Mouse (Mus musculus) heart, embryonic 14.5 days (tissue): ENCODE results near the gene Rab43. TPM values are rescaled to one million over a fixed set of nuclear protein-coding genes. Genes with fewer than 3 reads are reported as not detected.

ENCODE experiments used
- ATAC-seq: fragments of 200-750 bp; cut with Nextera tagmentation; 2 replicates; pipeline ENCODE4 v1.8.0; 2017; ENCODE audit warnings: low read depth, moderate TSS enrichment; ENCODE audit not compliant: insufficient number of reproducible peaks, insufficient read depth, low FRiP score
- H3K27ac ChIP-seq, 2 experiments: fragments of 200-500 bp in 1 of 2; fragments of 300-500 bp in 1 of 2; sonication (generic) in 1 of 2; replicated peaks in 1 of 2; 2 replicates each; pipeline ENCODE4 v1.5.1; 2012 to 2014; ENCODE audit warnings: low read depth in 2 of 2, low read length in 2 of 2, control low read depth in 1 of 2, mild to moderate bottlenecking in 1 of 2, mixed read lengths in 1 of 2; ENCODE audit not compliant: control insufficient read depth in 1 of 2, insufficient read depth in 1 of 2
- H3K27me3 ChIP-seq: fragments of 300-500 bp; sonication (generic); 2 replicates; pipeline ENCODE4 v1.6.1; 2014; ENCODE audit warnings: mild to moderate bottlenecking, low read length, control low read depth; ENCODE audit not compliant: control insufficient read depth, insufficient read depth
- H3K36me3 ChIP-seq: fragments of 300-500 bp; sonication (generic); 2 replicates; pipeline ENCODE4 v1.6.1; 2014; ENCODE audit warnings: mild to moderate bottlenecking, control low read depth, low read length, mixed read lengths; ENCODE audit not compliant: control insufficient read depth, insufficient read depth
- H3K4me1 ChIP-seq, 2 experiments: fragments of 200-500 bp in 1 of 2; fragments of 300-500 bp in 1 of 2; sonication (generic) in 1 of 2; 2 replicates each; pipeline ENCODE4 v1.6.1; 2012 to 2014; ENCODE audit warnings: low read length in 2 of 2, control low read depth in 1 of 2, mixed read lengths in 1 of 2; ENCODE audit not compliant: control insufficient read depth in 2 of 2, insufficient read depth in 2 of 2
- H3K4me2 ChIP-seq: fragments of 300-500 bp; sonication (generic); 2 replicates; pipeline ENCODE4 v1.6.1; 2014; ENCODE audit warnings: mild to moderate bottlenecking, low read length
- H3K4me3 ChIP-seq, 2 experiments: fragments of 200-500 bp in 1 of 2; fragments of 300-500 bp in 1 of 2; sonication (generic) in 1 of 2; 2 replicates each; pipeline ENCODE4 v1.5.1; 2012 to 2014; ENCODE audit warnings: low read length in 2 of 2, mild to moderate bottlenecking in 2 of 2, control low read depth in 1 of 2, low read depth in 1 of 2, moderate library complexity in 1 of 2; ENCODE audit not compliant: control insufficient read depth in 1 of 2, insufficient read depth in 1 of 2
- H3K9ac ChIP-seq: fragments of 300-500 bp; sonication (generic); 2 replicates; pipeline ENCODE4 v1.6.1; 2014; ENCODE audit warnings: mild to moderate bottlenecking, low read length
- H3K9me3 ChIP-seq: fragments of 300-500 bp; sonication (generic); 2 replicates; pipeline ENCODE4 v1.6.1; 2016; ENCODE audit warnings: low read length, control low read depth; ENCODE audit not compliant: control insufficient read depth
- WGBS: fragments of 180-500 bp; shearing (Covaris S2); extraction: QIAGEN DNeasy Blood & Tissue Kit; methylation state at CpG from one replicate; pipeline ENCODE4 v1.1.7; 2014; 5-methylcytosine and 5-hydroxymethylcytosine counted together
- polyA plus RNA-seq: library from polyadenylated mRNA; unstranded; fragments of >200 nt; fragmentation: Nextera tagmentation; extraction: Ambion mirVana; gene quantifications from 2 replicates; pipeline ENCODE4 v1.2.1, GENCODE M21; 2014

Gene Rab43
- polyA plus RNA-seq, 1 experiment from 2014 or later = 8.0 TPM

DNA sequence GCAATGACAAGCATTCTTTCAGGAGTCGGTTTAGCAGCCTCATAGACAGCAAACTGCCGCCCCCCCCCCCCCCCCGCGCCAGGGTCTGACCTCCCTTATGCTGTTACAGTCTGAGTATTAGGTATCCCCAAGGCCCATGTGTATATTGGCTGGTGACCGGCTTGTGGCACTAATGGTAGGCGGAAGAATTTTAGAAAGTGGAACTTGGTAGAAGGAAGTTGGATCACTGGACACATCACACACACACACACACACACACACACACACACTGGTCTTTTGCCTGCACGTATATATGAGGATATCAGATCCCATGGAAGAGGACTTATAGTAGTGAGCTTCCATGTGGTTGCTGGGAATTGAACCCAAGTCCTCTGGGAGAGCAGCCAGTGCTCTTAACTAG lies 9.5 kb downstream of the Rab43 start:
- WGBS = 77% methylated on average over 5 of the region's 7 CpGs
- Histone ChIP-seq H3K4me2 (no peak overlapping the region), H3K9ac (no peak overlapping the region), H3K27me3 (no peaks in the 10 kb centered on the region), H3K4me1 (peaks cover 0 to 2% of the 10 kb centered on the region in 2 experiments; a peak in 1 of 4 replicates), H3K4me3 (no peak overlapping the region), H3K36me3 (0 out of 2 replicates have a peak, but pooled peaks cover 2% of the 10 kb centered on the region), H3K27ac (no peak overlapping the region), H3K9me3 (no peaks in the 10 kb centered on the region)
- no peak for ATAC-seq

DNA sequence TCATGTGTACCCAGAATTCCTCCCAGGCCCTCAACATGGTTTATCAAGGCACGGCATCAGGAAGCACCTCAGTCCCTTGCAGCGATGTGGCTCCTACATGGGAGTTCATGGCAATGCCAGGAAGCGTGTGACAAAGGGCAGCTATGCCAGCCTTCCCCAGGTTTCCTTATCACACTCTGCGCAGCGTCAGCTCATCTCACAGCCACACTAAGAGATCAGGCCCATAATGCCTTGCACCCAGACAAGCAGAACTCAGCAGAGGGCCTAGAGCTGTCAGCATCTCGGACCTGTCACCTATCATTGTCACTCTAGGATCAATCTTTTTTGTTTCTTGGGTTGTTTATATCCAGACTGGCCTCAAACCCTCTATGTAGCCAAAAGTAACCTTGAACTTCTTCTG lies 12.4 kb downstream of the Rab43 start:
- H3K36me3 ChIP-seq = 0 out of 2 replicates have a peak, but pooled peaks cover 2% of the 10 kb centered on the region
- H3K9me3 ChIP-seq = no peaks in the 10 kb centered on the region
- no peak for ATAC-seq
- H3K9ac ChIP-seq = no peak overlapping the region
- H3K27ac ChIP-seq = no peak overlapping the region
- H3K27me3 ChIP-seq = no peaks in the 10 kb centered on the region
- H3K4me3 ChIP-seq = no peak overlapping the region
- H3K4me2 ChIP-seq = no peak overlapping the region
- peaks cover 0 to under 1% of the 10 kb centered on the region in 2 experiments; a peak in 1 of 4 replicates for H3K4me1 ChIP-seq
- 63% methylated on average over 6 of the region's 6 CpGs for WGBS

DNA sequence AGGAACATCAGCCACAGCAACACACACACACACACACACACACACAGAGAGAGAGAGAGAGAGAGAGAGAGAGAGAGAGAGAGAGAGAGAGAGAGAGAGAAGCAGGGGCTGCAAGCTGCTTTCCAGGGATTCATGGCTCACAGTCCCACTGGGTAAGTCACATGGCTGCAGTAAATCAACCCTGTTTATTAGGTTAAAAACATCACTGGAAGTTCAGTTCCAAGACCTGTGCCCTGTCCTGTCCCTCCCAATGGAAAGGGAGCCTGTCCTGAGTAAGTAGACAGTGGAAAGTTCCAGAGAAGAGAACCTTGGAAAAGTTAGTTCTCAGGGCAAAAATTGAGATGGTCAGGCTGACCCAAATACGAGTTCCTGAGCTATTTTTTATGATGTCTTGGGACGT lies 14.6 kb downstream of the Rab43 start:
- Histone ChIP-seq H3K4me3 (no peak overlapping the region), H3K4me2 (no peak overlapping the region), H3K36me3 (peaks cover 6% of the 10 kb centered on the region), H3K27ac (no peak overlapping the region), H3K9ac (no peak overlapping the region), H3K9me3 (no peaks in the 10 kb centered on the region), H3K4me1 (peaks cover 0 to 2% of the 10 kb centered on the region in 2 experiments; a peak in 1 of 4 replicates), H3K27me3 (no peaks in the 10 kb centered on the region)
- ATAC-seq = no peak
- WGBS = 46% methylated on average over 2 of the region's 2 CpGs

DNA sequence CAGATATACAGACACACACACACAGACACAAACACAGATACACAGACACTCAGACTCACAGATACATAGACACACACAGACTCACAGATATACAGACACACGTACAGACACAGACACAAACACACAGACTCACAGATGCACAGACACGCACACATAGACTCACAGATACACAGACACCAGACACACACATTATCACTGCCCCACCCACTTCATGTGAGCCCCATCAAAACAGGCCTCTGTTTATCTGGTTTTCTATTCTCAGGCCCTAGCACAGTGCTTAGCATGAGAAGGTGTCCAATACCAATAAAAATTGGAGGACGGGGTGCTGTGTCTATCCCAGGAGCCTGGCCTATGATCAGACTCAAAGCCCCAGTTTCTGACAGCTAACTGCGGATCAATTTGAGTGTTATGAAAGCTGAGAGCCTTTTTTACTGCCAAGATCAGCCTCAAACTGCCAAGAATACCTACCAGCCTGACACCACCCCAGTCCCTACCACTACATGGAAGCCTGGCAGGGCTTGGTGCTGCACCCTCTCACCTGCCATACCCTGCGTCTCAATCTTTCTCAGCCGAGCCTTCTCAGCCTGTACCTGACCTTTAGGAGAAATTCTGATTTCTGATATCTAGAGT lies 15.6 kb downstream of the Rab43 start:
- Histone ChIP-seq H3K4me1 (peaks cover 0 to 2% of the 10 kb centered on the region in 2 experiments; a peak in 1 of 4 replicates), H3K27me3 (no peaks in the 10 kb centered on the region), H3K27ac (no peak overlapping the region), H3K36me3 (peaks cover 12% of the 10 kb centered on the region), H3K4me2 (no peak overlapping the region), H3K4me3 (no peak overlapping the region), H3K9ac (no peak overlapping the region), H3K9me3 (no peaks in the 10 kb centered on the region)
- ATAC-seq = no peak
- WGBS = 87% methylated on average over 6 of the region's 6 CpGs

DNA sequence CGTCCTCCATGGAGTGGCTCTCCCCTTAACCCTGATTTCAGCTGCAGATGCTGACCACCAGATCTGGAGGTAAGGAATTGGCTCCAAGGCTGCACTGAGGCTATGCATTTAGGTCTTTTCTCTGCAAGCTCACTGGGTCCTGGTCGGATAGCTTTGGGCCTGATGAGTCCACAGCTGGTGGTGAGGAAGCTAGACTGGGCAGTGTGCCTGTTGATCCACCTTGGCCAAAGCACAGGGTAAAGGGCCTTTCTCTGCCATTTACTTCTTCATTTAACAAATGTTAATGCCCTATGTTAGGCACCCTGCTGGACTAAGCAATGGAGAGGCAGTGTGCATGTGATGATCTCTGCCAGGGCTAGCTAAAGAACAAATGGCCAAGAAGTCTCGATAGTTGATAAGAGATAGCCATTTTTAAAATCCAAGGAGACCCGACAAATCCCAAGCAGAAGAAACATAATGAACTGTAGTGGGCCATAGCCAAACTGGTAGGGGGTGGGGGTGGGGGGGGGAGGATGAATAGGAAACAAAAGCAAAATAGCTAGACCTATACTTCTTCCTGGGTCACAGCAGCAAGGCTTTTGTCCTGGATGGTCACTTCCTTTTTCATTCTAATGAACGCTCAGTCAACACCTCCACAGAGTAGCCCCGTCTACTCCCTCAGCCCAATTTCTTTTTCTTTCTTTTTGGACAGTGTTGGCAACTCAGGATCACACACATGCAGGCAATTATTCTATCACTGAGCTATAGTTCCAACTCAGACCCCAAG lies 16.4 kb downstream of the Rab43 start:
- Histone ChIP-seq H3K9ac (no peak overlapping the region), H3K4me3 (no peak overlapping the region), H3K4me1 (peaks cover 5% of the 10 kb centered on the region in 2 experiments; a peak in 2 of 4 replicates), H3K9me3 (no peaks in the 10 kb centered on the region), H3K4me2 (no peak overlapping the region), H3K36me3 (peaks cover 12% of the 10 kb centered on the region), H3K27me3 (no peaks in the 10 kb centered on the region), H3K27ac (no peak overlapping the region)
- no peak for ATAC-seq
- WGBS = 56% methylated on average over 6 of the region's 6 CpGs

DNA sequence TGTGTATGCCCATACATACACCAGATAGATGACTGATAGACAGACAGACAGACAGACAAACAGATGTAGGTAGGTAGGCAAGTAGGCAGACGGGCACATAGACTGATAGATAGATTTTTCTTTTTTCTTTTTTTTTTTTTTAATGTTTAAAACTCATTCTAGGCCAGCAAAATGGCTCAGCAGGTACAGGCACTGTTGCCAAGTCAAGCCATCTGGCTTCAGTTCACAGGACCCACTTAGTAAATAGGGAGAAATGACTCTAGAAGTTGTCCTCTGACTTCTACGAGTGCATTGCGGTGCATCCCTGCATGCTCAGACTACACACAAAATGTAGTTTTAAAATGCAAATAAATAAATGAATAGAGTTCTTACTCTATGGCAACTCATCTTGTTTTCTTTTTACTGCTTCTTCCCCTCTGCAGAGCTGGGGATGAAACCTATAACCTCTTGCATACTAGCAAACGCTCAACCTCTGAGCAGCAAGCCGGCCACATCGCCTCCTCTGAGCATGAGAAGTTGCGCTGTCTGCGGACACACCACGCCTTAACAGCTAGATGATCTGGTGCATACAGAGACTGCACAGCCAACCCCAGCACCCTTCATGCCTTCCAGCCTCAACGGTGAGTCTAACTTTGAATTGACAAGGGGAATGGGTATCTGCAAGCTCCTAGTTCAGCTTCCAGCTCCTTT lies 18.0 kb downstream of the Rab43 start:
- WGBS = 90% methylated on average over 10 of the region's 10 CpGs
- Histone ChIP-seq H3K4me2 (no peak overlapping the region), H3K9ac (no peak overlapping the region), H3K9me3 (no peaks in the 10 kb centered on the region), H3K4me1 (peaks cover 16 to 17% of the 10 kb centered on the region in 2 experiments), H3K4me3 (no peak overlapping the region), H3K36me3 (peaks cover 12% of the 10 kb centered on the region), H3K27ac (no peak overlapping the region), H3K27me3 (no peaks in the 10 kb centered on the region)
- no peak for ATAC-seq

DNA sequence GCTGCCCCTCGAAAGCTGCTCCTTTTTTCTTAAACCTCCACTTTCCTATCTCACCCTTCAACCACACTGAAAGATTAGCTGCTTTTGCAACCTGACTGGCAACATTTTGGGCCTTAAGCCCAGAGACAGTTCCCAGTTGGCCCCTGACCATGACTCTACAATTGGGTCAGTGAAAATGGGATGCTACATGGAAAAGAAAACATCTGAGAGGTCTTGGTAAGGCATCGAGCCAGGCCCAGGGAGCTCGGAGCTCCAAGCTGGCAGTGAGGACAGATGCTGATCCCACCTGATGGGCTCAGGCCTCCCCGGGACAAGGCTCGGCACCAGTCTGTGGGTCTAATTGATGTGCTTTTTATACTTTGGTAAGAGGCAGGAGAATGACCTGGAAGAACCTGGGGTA lies 20.1 kb downstream of the Rab43 start:
- no peak overlapping the region for H3K4me3 ChIP-seq
- H3K27me3 ChIP-seq = no peaks in the 10 kb centered on the region
- H3K4me1 ChIP-seq = peaks cover 19 to 26% of the 10 kb centered on the region in 2 experiments
- no peak overlapping the region for H3K4me2 ChIP-seq
- ATAC-seq = no peak
- no peaks in the 10 kb centered on the region for H3K9me3 ChIP-seq
- no peak overlapping the region for H3K27ac ChIP-seq
- H3K9ac ChIP-seq = no peak overlapping the region
- peaks cover 12% of the 10 kb centered on the region for H3K36me3 ChIP-seq
- 91% methylated on average over 5 of the region's 5 CpGs for WGBS
